Mouse (Mus musculus) intestine, postnatal 0 days (tissue): Measurements from ENCODE around the gene B3gnt2. TPM values are rescaled to one million over a fixed set of nuclear protein-coding genes. Genes with fewer than 3 reads are reported as not detected.

ENCODE experiments used
- ATAC-seq: fragments of 200-750 bp; cut with Nextera tagmentation; 2 replicates; pipeline ENCODE4 v1.8.0; 2017; ENCODE audit warnings: mild to moderate bottlenecking, moderate TSS enrichment, moderate library complexity
- H3K27ac ChIP-seq: fragments of 300-500 bp; sonication (generic); 2 replicates; pipeline ENCODE4 v1.5.1; 2014; ENCODE audit warnings: mild to moderate bottlenecking, low read depth, low read length, moderate library complexity
- H3K27me3 ChIP-seq: fragments of 300-500 bp; sonication (generic); replicated peaks from 2 replicates; pipeline ENCODE4 v1.6.1; 2014; ENCODE audit warnings: low read length, mixed read lengths; ENCODE audit not compliant: control insufficient read depth, insufficient read depth
- H3K36me3 ChIP-seq: fragments of 300-500 bp; sonication (generic); 2 replicates; pipeline ENCODE4 v1.6.1; 2014; ENCODE audit warnings: mild to moderate bottlenecking, moderate library complexity; ENCODE audit not compliant: control insufficient read depth, insufficient read depth
- H3K4me1 ChIP-seq: fragments of 300-500 bp; sonication (generic); replicated peaks from 2 replicates; pipeline ENCODE4 v1.6.1; 2014; ENCODE audit warnings: antibody characterized with exemption, low read length, mixed read lengths; ENCODE audit not compliant: control insufficient read depth, insufficient read depth
- H3K4me2 ChIP-seq: fragments of 300-500 bp; sonication (generic); replicated peaks from 2 replicates; pipeline ENCODE4 v1.6.1; 2014; ENCODE audit warnings: low read depth, mild to moderate bottlenecking, moderate library complexity
- H3K4me3 ChIP-seq: fragments of 300-500 bp; sonication (generic); 2 replicates; pipeline ENCODE4 v1.5.1; 2014; ENCODE audit warnings: low read depth, low read length
- H3K9ac ChIP-seq: fragments of 300-500 bp; sonication (generic); 2 replicates; pipeline ENCODE4 v1.6.1; 2014; ENCODE audit warnings: mild to moderate bottlenecking, low read depth, low read length
- H3K9me3 ChIP-seq: fragments of 300-500 bp; sonication (generic); 2 replicates; pipeline ENCODE4 v1.6.1; 2016; ENCODE audit warnings: mixed run types; ENCODE audit not compliant: control insufficient read depth
- CTCF ChIP-seq: sonication (generic); IDR thresholded peaks from 2 replicates; pipeline ENCODE4 v1.5.1; 2016; ENCODE audit warnings: low read depth, mild to moderate bottlenecking, control low read depth, antibody characterized with exemption, moderate library complexity
- WGBS: fragments of 180-500 bp; shearing (Covaris S2); extraction: QIAGEN DNeasy Blood & Tissue Kit; methylation state at CpG from one replicate; pipeline ENCODE4 v1.1.7; 2014; 5-methylcytosine and 5-hydroxymethylcytosine counted together
- polyA plus RNA-seq: library from polyadenylated mRNA; unstranded; fragments of >200 nt; fragmentation: Nextera tagmentation; extraction: Ambion mirVana; gene quantifications from 2 replicates; pipeline ENCODE4 v1.2.1, GENCODE M21; 2015

The B3gnt2 gene
- polyA plus RNA-seq, 1 experiment from 2014 or later = 15.1 TPM

DNA sequence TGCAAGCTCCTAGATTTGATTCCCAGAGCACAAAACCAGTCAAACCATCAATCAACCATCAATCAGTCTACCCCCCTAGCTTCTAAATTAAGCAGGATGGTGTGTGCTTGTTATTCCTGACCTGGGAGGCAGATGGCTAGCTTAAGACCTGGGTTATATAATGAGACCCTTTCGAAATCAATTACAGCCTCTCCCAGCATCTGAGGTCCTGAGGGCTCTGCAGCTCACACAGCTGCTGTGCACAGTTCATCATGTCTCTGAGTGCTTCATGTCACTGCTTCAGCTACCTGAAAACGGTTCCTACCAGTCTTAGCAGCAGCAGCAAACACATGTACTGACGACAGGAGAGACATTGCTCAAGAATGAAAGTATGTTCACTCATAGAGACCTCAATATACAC, 32.3 kb upstream of the B3gnt2 start:
- 63% methylated on average over 3 of the region's 3 CpGs for WGBS
- no peak overlapping the region for H3K4me2 ChIP-seq
- no peak for ATAC-seq
- no peaks in the 10 kb centered on the region for H3K9me3 ChIP-seq
- H3K27me3 ChIP-seq = no peaks in the 10 kb centered on the region
- no peak overlapping the region for H3K4me3 ChIP-seq
- 0 out of 2 replicates have a peak, but pooled peaks cover 8% of the 10 kb centered on the region for H3K4me1 ChIP-seq
- TF ChIP-seq CTCF = no peak
- no peak overlapping the region for H3K9ac ChIP-seq
- no peak overlapping the region for H3K27ac ChIP-seq
- H3K36me3 ChIP-seq = 0 out of 2 replicates have a peak, but pooled peaks cover 3% of the 10 kb centered on the region

DNA sequence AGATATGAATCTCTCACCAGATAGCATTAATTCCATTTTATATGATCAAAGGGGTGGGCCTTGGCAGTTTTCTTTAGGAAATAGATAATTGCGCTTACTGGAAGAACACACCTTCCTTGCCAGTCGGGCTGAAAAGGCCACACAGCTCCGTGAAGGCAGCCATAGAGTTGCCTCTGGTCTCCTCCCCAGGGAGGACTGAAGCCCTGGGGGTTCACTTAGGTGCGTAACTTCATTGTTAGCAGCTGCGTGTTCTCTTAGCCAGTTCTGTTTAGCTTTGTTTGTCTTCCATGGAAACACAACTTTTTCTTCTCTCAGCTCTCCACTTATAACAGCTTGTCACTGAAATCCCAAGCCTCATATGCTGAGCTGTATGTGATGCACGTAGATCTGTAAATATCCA, 31.7 kb upstream of the B3gnt2 start:
- H3K27me3 ChIP-seq = no peaks in the 10 kb centered on the region
- no peaks in the 10 kb centered on the region for H3K36me3 ChIP-seq
- 0 out of 2 replicates have a peak overlapping the region, but pooled peaks have one; percentile 4 for H3K4me2 ChIP-seq
- H3K9ac ChIP-seq = no peak overlapping the region
- H3K4me1 ChIP-seq = 0 out of 2 replicates have a peak, but pooled peaks cover 8% of the 10 kb centered on the region
- no peak for TF ChIP-seq CTCF
- H3K4me3 ChIP-seq = no peak overlapping the region
- peak overlapping the region; percentile 11; the same call in 1 of the 2 replicates for H3K27ac ChIP-seq
- ATAC-seq = no peak
- 58% methylated on average over 6 of the region's 6 CpGs for WGBS
- H3K9me3 ChIP-seq = no peaks in the 10 kb centered on the region

DNA sequence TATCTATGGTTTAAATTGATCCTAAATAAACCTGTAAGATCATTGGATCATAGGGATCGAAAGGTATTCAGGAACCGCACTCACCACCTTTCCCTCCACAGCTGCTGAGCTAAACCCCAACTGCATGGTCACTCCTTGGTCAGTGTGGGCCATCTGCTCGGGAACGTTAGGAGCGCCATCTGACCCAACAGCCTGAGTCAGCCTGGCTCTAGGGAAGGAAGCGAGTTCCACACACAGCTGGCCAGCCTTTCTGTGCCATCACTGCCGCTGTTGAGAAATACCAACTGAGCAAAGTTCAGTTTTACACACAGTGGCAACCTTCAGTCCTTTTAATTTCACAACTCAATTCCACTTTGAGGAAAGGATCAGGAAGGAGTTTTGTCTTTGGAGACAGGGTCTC, 31.1 kb upstream of the B3gnt2 start:
- Histone ChIP-seq H3K9ac (no peak overlapping the region), H3K4me2 (0 out of 2 replicates have a peak overlapping the region, but pooled peaks have one; percentile 4), H3K27ac (peak overlapping the region; percentile 11; the same call in 1 of the 2 replicates), H3K4me3 (no peak overlapping the region), H3K4me1 (0 out of 2 replicates have a peak, but pooled peaks cover 8% of the 10 kb centered on the region), H3K9me3 (no peaks in the 10 kb centered on the region), H3K36me3 (no peaks in the 10 kb centered on the region), H3K27me3 (no peaks in the 10 kb centered on the region)
- peak; percentile 93 for ATAC-seq
- TF ChIP-seq CTCF = no peak
- WGBS = 53% methylated on average over 7 of the region's 7 CpGs

DNA sequence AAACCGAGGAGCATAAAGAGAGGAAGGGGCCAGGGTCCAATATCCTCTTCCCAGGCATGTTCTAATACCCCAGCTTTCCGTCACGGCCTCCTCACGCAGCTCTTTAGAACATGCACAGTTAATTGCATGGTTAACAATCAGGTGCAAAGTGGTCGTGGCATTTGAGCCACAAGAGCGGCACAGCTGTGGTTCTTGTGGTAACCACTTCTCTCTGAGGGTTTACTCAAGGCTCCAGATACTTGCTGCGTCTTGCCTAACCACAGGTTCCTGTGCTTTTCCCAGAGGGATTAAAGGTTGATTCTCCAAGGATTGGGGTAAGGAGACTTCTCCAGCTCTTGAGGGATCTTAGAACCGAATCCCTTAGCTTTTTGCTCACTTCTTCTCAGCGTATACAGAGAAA, 30.5 kb upstream of the B3gnt2 start:
- H3K4me3 ChIP-seq = no peak overlapping the region
- H3K4me1 ChIP-seq = 0 out of 2 replicates have a peak, but pooled peaks cover 8% of the 10 kb centered on the region
- H3K27ac ChIP-seq = no peak overlapping the region
- no peaks in the 10 kb centered on the region for H3K9me3 ChIP-seq
- H3K36me3 ChIP-seq = no peaks in the 10 kb centered on the region
- no peak for TF ChIP-seq CTCF
- no peaks in the 10 kb centered on the region for H3K27me3 ChIP-seq
- no peak overlapping the region for H3K4me2 ChIP-seq
- 81% methylated on average over 9 of the region's 9 CpGs for WGBS
- H3K9ac ChIP-seq = no peak overlapping the region
- ATAC-seq = no peak

DNA sequence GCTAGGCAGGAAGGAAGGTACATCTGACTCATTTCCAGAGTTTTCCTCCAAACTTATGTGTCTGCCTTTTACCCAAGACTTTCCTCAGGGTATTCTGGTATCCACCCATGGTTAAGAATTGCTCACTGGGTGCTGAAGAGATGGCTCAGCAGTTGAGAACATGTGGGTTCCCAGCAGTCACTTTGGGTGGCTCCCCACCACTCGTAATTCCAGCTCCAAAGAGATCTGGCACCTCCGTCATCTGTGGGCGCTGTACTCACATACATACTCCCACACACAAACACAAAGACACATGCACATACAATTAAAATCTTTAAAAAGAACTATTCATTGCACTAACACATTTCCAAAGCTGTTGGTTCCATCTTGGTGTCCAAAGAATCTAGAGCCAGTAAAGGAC, 28.5 kb upstream of the B3gnt2 start:
- ATAC-seq = no peak
- H3K4me2 ChIP-seq = no peak overlapping the region
- no peak for TF ChIP-seq CTCF
- no peak overlapping the region for H3K27ac ChIP-seq
- H3K36me3 ChIP-seq = no peaks in the 10 kb centered on the region
- H3K4me3 ChIP-seq = no peak overlapping the region
- H3K9ac ChIP-seq = no peak overlapping the region
- H3K27me3 ChIP-seq = no peaks in the 10 kb centered on the region
- WGBS = 94% methylated on average over 3 of the region's 3 CpGs
- H3K9me3 ChIP-seq = no peaks in the 10 kb centered on the region
- 0 out of 2 replicates have a peak, but pooled peaks cover 8% of the 10 kb centered on the region for H3K4me1 ChIP-seq

DNA sequence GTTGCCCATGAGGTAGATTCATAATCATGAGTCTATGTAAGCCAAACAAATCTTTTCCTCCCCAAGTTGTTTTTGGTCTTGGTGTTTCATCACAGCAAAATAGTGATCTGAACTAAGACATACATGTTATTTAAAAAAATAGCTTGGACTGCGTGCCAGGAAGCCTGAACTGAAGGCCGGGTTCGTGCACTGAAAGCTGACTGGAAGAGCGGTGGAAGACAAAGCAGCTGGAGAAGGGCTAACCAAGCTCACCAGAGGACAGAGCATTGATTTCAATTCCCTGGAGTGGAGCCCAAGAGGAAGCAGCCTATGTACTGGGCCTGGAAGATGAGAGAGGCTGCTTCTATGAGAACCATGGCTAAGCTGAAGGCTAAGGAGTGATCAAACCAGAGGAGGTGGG, 26.2 kb upstream of the B3gnt2 start:
- H3K9ac ChIP-seq = no peak overlapping the region
- no peaks in the 10 kb centered on the region for H3K9me3 ChIP-seq
- 0 out of 2 replicates have a peak, but pooled peaks cover 8% of the 10 kb centered on the region for H3K4me1 ChIP-seq
- no peak overlapping the region for H3K27ac ChIP-seq
- no peak for ATAC-seq
- no peaks in the 10 kb centered on the region for H3K36me3 ChIP-seq
- no peak overlapping the region for H3K4me3 ChIP-seq
- H3K27me3 ChIP-seq = no peaks in the 10 kb centered on the region
- no peak overlapping the region for H3K4me2 ChIP-seq
- WGBS = 81% methylated on average over 4 of the region's 4 CpGs
- no peak for TF ChIP-seq CTCF

DNA sequence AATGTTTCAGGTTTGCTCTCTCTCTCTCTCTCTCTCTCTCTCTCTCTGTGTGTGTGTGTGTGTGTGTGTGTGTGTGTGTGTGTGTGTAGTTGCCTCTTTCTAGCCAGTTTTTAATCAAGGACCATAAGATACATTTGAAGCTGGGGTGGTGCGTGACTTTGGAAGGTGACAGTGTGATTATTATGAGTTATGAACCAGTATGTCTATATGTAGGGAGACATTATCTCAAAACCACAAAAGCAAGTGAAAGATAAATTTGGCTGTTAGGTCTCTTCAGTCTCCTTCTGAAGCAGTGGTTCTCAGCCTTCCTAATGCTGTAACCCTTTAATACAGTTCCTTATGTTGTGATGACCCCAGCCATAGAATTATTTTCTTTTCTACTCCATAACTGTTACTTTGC, 24.6 kb upstream of the B3gnt2 start:
- no peak overlapping the region for H3K27ac ChIP-seq
- H3K9ac ChIP-seq = no peak overlapping the region
- WGBS = 94% methylated on average over 1 of the region's 1 CpGs

More for the DNA sequence above, 24.6 kb upstream of the B3gnt2 start:
- Histone ChIP-seq H3K36me3 (no peaks in the 10 kb centered on the region), H3K4me2 (no peak overlapping the region), H3K4me1 (0 out of 2 replicates have a peak, but pooled peaks cover 7% of the 10 kb centered on the region), H3K4me3 (no peak overlapping the region), H3K9me3 (no peaks in the 10 kb centered on the region), H3K27me3 (no peaks in the 10 kb centered on the region)
- no peak for ATAC-seq
- TF ChIP-seq CTCF = no peak
